Mouse (Mus musculus) ES-E14 (cell line): Measurements from ENCODE around the gene Slc44a2. TPM values are rescaled to one million over a fixed set of nuclear protein-coding genes. Genes with fewer than 3 reads are reported as not detected.

Experiments used
- DNase-seq: peaks from one replicate; pipeline ENCODE4 v3.0.0-alpha.2; 2013; ENCODE audit warnings: low read depth, low spot score
- H3K27ac ChIP-seq: 2 replicates; pipeline ENCODE4 v1.5.1; 2012; ENCODE audit warnings: low read depth, mild to moderate bottlenecking, low read length, moderate library complexity, mixed read lengths; ENCODE audit not compliant: poor library complexity, insufficient read depth, severe bottlenecking
- H3K36me3 ChIP-seq: 2 replicates; pipeline ENCODE4 v1.6.1; 2012; ENCODE audit warnings: mild to moderate bottlenecking, low read length, moderate library complexity, mixed read lengths; ENCODE audit not compliant: control insufficient read depth, poor library complexity, insufficient read depth, severe bottlenecking
- H3K4me1 ChIP-seq, 2 experiments: fragments of 150-350 bp in 1 of 2; sonication (generic) in 1 of 2; 2 replicates each; pipeline ENCODE4 v1.6.1; 2012; ENCODE audit warnings: low read length in 2 of 2, mild to moderate bottlenecking in 1 of 2, mixed read lengths in 1 of 2; ENCODE audit not compliant: control insufficient read depth in 2 of 2, insufficient read depth in 2 of 2, poor library complexity in 1 of 2
- H3K4me3 ChIP-seq, 2 experiments: fragments of 150-350 bp in 1 of 2; sonication (generic) in 1 of 2; 2 replicates each; pipeline ENCODE4 v1.5.1; 2012; ENCODE audit warnings: low read length in 2 of 2, low read depth in 1 of 2, mild to moderate bottlenecking in 1 of 2, mixed read lengths in 1 of 2; ENCODE audit not compliant: insufficient read depth in 1 of 2, poor library complexity in 1 of 2, severe bottlenecking in 1 of 2
- H3K9ac ChIP-seq: 2 replicates; pipeline ENCODE4 v1.6.1; 2012; ENCODE audit warnings: low read depth, mild to moderate bottlenecking, low read length, mixed read lengths; ENCODE audit not compliant: poor library complexity, insufficient read depth, severe bottlenecking
- H3K9me3 ChIP-seq: fragments of 150-350 bp; sonication (generic); 2 replicates; pipeline ENCODE4 v1.6.1; 2012; ENCODE audit warnings: low read depth, mild to moderate bottlenecking, low read length; ENCODE audit not compliant: control insufficient read depth, insufficient read depth
- CHD2 ChIP-seq: IDR thresholded peaks from 2 replicates; pipeline ENCODE4 v1.6.1; 2014; ENCODE audit warnings: mild to moderate bottlenecking, low read depth, low read length, inconsistent platforms
- HCFC1 ChIP-seq: IDR thresholded peaks from 2 replicates; pipeline ENCODE4 v1.6.1; 2012; ENCODE audit warnings: low read length, inconsistent platforms, borderline replicate concordance; ENCODE audit not compliant: insufficient read depth
- MAFK ChIP-seq: IDR thresholded peaks from 2 replicates; pipeline ENCODE4 v1.6.1; 2014; ENCODE audit warnings: mild to moderate bottlenecking, low read depth, low read length, inconsistent platforms; ENCODE audit not compliant: insufficient read depth
- ZC3H11A ChIP-seq: IDR thresholded peaks from 2 replicates; pipeline ENCODE4 v1.6.1; 2012; ENCODE audit warnings: low read depth, mild to moderate bottlenecking, inconsistent platforms, low read length, borderline replicate concordance
- ZNF384 ChIP-seq: IDR thresholded peaks from 2 replicates; pipeline ENCODE4 v1.6.1; 2012; ENCODE audit warnings: low read depth, low read length, inconsistent platforms
- in situ Hi-C, 2 experiments: fragments of 600-800 bp; cut with MboI; formaldehyde crosslinking; loops; one replicate each; pipeline ENCODE4 v1.15.1; 2025; ENCODE audit warnings: low sequenced_read_pairs in 2 of 2, inconsistent platforms in 1 of 2; ENCODE audit not compliant: unreplicated experiment in 2 of 2
- total RNA-seq: library from RNA; depleted of rRNA; stranded (reverse); fragments of 300-350 nt; gene quantifications from 2 replicates; pipeline ENCODE4 v1.2.3, GENCODE M21; 2012

Gene Slc44a2
- total RNA-seq, 1 experiment = 46.0 TPM

- no peak overlapping the region for H3K4me3 ChIP-seq
- peaks cover 2 to 8% of the 10 kb centered on the region in 2 experiments; a peak in 2 of 4 replicates for H3K4me1 ChIP-seq
- peaks cover 47% of the 10 kb centered on the region for H3K36me3 ChIP-seq
- TF ChIP-seq MAFK (no peak), ZC3H11A (no peak)
- no peaks in the 10 kb centered on the region for H3K9me3 ChIP-seq
- H3K27ac ChIP-seq = no peak overlapping the region
- no peak for DNase-seq
- in situ Hi-C loops = no loop called here
- H3K9ac ChIP-seq = no peak overlapping the region
Measured at GRCm38 (mm10) chr9:21283591-21283990, 36.9 kb upstream of the Slc44a2 start.

- H3K9me3 ChIP-seq = no peaks in the 10 kb centered on the region
- DNase-seq = no peak
- in situ Hi-C loops = no loop called here
- H3K4me3 ChIP-seq = no peak overlapping the region
- TF ChIP-seq ZC3H11A (no peak), CHD2 (no peak), HCFC1 (no peak)
- H3K9ac ChIP-seq = no peak overlapping the region
- H3K27ac ChIP-seq = no peak overlapping the region
- peaks cover 43% of the 10 kb centered on the region for H3K36me3 ChIP-seq
- H3K4me1 ChIP-seq = peaks cover 2 to 8% of the 10 kb centered on the region in 2 experiments; a peak in 2 of 4 replicates
Measured at GRCm38 (mm10) chr9:21283994-21284393, 36.5 kb upstream of the Slc44a2 start.

GRCm38 (mm10) chr9:21286753-21287152, 33.7 kb upstream of the Slc44a2 start:
- peaks cover 2 to 7% of the 10 kb centered on the region in 2 experiments; a peak in 2 of 4 replicates for H3K4me1 ChIP-seq
- H3K27ac ChIP-seq = no peak overlapping the region
- peak overlapping the region; percentile 90; the same call in 1 of the 2 replicates for H3K9ac ChIP-seq
- no peak for DNase-seq
- H3K36me3 ChIP-seq = peaks cover 20% of the 10 kb centered on the region
- TF ChIP-seq MAFK (no peak), ZNF384 (no peak), ZC3H11A (no peak), HCFC1 (no peak), CHD2 (no peak)
- in situ Hi-C loops = no loop called here
- H3K9me3 ChIP-seq = no peaks in the 10 kb centered on the region
- peak overlapping the region; percentile 74 to 85 for H3K4me3 ChIP-seq

- peak within 1 kb of the TSS; percentile 74 to 85 for H3K4me3 ChIP-seq
- TF ChIP-seq MAFK (no peak), HCFC1 (0 out of 2 replicates have a peak, but pooled peaks have one; percentile 1), CHD2 (peak; percentile 13; the same call in 1 of the 2 replicates)
- H3K27ac ChIP-seq = peak within 1 kb of the TSS; percentile 55
- no peaks in the 10 kb centered on the region for H3K9me3 ChIP-seq
- peaks cover 11% of the 10 kb centered on the region for H3K36me3 ChIP-seq
- H3K4me1 ChIP-seq = peaks cover 2 to 9% of the 10 kb centered on the region in 2 experiments; a peak in 2 of 4 replicates
- peak; percentile 98 for DNase-seq
- peak within 1 kb of the TSS; percentile 90 for H3K9ac ChIP-seq
- in situ Hi-C loops = no loop called here
Measured at GRCm38 (mm10) chr9:21287571-21288402, 32.7 kb upstream of the Slc44a2 start, which contains the start of gene Kri1. Gene Kri1, minus strand, starts transcription at chr9:21287969.
